Mouse (Mus musculus): Measurements from ENCODE around the gene Glb1l. TPM values are rescaled to one million over a fixed set of nuclear protein-coding genes. Genes with fewer than 3 reads are reported as not detected.
"Not testable (repeated sequence)": the region's sequence is repeated elsewhere in the genome, so short reads cannot be mapped to it uniquely, and the experiment has no call there.

The Glb1l gene
- polyA plus RNA-seq, 1 experiment from 2014 or later: 14.5 TPM

DNA sequence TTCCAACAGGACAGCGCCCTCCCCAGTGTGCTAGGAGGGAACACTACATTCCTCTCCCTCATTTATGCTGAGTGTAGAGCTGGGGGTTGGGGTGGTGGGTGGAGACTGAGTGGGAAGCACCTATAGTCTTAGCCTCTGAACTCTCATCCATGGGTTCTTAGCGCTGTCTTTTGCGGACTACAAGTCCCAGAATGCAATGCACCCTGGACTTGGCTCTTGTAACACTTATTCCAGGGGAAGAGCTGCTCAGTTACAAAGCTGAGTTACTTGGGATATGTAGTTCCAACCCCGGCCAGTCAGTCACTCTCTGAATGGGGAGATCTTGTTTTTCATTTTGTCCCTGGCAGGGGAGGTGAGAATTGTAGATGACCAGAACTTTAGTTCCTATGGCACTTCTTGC, 34.2 kb upstream of the Glb1l start:
- DNase-seq (ENCODE audit: low spot score): peak; percentile 36
- Histone ChIP-seq H3K36me3 (replicated peaks) (peaks cover 31% of the 10 kb centered on the region), H3K4me3 (no peak overlapping the region), H3K9me3 (no peaks in the 10 kb centered on the region), H3K4me1 (peaks cover 21% of the 10 kb centered on the region), H3K27me3 (replicated peaks; ENCODE audit: low read depth, poor library complexity, severe bottlenecking) (no peaks in the 10 kb centered on the region), H3K27ac (replicated peaks) (no peak overlapping the region)
- 19% methylated on average over 4 of the region's 4 CpGs for WGBS

DNA sequence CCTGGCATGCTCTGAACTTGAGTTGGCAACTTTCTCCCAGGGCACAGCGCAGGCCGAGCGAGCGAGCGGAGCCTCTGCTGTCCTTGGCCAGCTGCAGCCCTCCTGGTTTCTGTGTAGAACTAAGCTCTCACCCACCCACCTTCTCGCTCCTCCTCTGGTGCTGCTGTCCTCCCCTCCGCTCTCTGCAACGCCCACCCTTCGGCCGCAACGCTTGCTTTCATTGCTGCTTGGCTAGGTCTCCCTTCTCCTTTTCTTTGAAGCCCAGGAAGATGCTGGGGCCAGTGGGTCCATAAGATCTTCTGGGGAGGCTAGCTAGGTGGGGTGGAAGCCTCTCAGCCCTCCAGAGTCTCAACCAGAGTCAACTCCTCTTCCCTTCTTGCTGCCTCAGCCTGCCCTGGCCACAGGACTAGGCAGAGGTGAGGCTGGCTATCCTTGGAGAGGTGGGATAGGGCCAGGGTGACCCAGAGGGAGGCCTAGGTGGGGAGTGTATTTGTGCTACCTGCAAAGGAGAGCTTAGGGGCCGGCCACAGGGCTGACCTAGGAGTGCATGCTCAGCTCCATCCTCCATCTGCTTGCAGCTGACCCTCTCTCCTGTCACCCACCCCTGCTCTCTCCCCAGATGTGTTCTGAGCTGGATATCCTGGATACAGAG, 33.7 kb upstream of the Glb1l start:
- Histone ChIP-seq H3K27me3 (replicated peaks; ENCODE audit: low read depth, poor library complexity, severe bottlenecking) (no peaks in the 10 kb centered on the region), H3K4me3 (no peak overlapping the region), H3K27ac (replicated peaks) (no peak overlapping the region), H3K9me3 (no peaks in the 10 kb centered on the region), H3K36me3 (replicated peaks) (peaks cover 37% of the 10 kb centered on the region), H3K4me1 (peaks cover 21% of the 10 kb centered on the region)
- DNase-seq (ENCODE audit: low spot score): no peak
- WGBS: 86% methylated on average over 12 of the region's 12 CpGs

DNA sequence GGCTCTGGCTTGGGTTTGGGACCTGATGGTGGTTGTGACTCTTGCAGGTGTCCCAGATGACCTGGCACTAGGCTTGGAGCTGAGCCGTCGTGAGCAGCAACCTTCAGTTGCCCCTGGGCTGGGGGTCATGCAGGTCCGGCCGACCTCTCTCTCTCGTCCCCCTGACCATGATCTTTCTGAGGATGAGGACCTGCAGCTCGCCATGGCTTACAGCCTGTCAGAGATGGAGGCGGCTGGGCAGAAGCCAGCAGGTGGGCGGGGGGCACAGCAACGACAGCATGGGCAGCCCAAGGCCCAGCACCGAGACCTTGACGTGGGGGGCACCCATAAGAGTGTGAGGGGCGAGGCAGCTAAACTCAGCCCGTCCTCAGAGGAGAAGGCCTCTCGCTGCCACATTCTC, 32.8 kb upstream of the Glb1l start:
- Histone ChIP-seq H3K4me1 (peaks cover 18% of the 10 kb centered on the region), H3K9me3 (no peaks in the 10 kb centered on the region), H3K27me3 (replicated peaks; ENCODE audit: low read depth, poor library complexity, severe bottlenecking) (no peaks in the 10 kb centered on the region), H3K36me3 (replicated peaks) (peaks cover 37% of the 10 kb centered on the region), H3K27ac (replicated peaks) (no peak overlapping the region), H3K4me3 (no peak overlapping the region)
- WGBS: 91% methylated on average over 14 of the region's 14 CpGs
- DNase-seq (ENCODE audit: low spot score): no peak

DNA sequence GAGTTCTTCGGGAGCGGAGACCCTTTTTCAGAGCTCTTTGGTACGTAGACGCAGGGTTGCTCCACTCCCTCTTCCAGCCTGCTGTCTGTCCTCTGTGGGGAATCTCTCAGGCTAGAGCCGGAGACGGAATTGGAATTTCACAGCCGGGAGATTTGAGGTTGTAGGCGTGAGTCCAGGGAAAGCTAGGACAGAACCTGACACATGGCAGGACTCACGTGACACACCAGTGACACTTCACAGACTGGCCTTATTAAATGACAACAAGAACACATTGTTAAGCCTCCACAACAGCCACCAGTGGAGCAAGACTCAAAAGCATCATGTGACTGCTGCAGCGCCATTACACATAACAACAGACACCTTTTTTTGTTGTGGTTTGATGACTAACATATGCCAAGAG, 29.0 kb upstream of the Glb1l start:
- 86% methylated on average over 10 of the region's 10 CpGs for WGBS
- peaks cover 20% of the 10 kb centered on the region for H3K4me1 ChIP-seq
- no peaks in the 10 kb centered on the region for H3K9me3 ChIP-seq
- H3K27ac ChIP-seq (replicated peaks): no peak overlapping the region
- H3K36me3 ChIP-seq (replicated peaks): peaks cover 37% of the 10 kb centered on the region
- peaks cover 7% of the 10 kb centered on the region; the same call in 1 of the 2 replicates for H3K27me3 ChIP-seq (replicated peaks; ENCODE audit: low read depth, poor library complexity, severe bottlenecking)
- DNase-seq (ENCODE audit: low spot score): no peak
- no peak overlapping the region for H3K4me3 ChIP-seq

DNA sequence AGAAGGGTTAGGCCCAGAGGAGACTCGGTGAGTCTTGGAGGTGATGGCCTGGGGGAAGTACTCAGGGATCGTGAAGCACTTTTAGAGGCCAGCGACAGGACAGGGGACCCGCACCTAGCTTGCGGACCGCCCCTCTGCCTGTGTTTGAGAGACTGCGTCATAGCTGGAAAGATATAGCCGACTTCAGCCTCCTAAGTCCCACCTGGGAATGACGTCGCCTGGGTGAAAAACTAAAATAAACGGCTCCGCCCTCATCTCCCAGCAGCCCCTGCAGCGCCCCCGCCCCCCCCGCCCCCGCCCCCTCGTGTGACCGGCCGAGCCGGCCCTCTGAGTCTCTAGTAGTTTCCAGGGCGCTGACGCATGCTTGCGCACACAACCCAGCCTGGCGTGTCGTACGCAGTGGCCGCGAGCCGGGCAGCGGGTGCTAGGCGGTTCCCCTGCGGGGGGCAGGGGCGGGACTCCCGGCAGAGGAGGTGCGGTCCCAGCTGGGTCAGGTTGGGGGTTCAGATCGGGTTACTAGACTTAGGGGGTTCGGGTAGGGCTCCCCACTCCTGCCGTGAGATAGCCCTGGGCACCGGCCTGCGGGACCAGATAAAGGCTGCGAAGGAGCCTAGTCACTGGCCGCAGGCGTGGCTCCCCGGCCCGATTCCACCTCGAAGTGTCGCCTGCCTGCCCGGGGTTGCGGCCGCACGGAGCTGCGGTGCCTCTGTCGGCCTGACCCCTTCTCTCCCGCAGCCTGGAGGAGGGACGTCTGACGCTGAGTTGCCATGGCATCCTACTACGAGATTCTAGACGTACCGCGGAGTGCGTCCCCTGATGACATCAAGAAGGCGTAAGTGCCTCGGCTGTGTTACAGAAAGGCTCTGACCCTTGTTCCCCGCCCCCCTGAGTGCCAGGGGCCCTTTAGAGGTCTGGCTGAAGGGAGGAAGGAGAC, 25.8 kb upstream of the Glb1l start, which contains the start of gene Dnajb2:
TSS of gene Dnajb2 (plus strand) at position 290 of the 934 bp plus-strand sequence.
- H3K27ac ChIP-seq (replicated peaks): peak within 1 kb of the TSS; percentile 87
- H3K36me3 ChIP-seq (replicated peaks): peaks cover 16% of the 10 kb centered on the region
- peak; percentile 90 for DNase-seq (ENCODE audit: low spot score)
- H3K9me3 ChIP-seq: no peaks in the 10 kb centered on the region
- H3K4me1 ChIP-seq: peaks cover 20% of the 10 kb centered on the region
- peak within 1 kb of the TSS; percentile 73 for H3K4me3 ChIP-seq
- WGBS: under 1% methylated on average over 64 of the region's 64 CpGs
- H3K27me3 ChIP-seq (replicated peaks; ENCODE audit: low read depth, poor library complexity, severe bottlenecking): peaks cover 12% of the 10 kb centered on the region; the same call in 1 of the 2 replicates

DNA sequence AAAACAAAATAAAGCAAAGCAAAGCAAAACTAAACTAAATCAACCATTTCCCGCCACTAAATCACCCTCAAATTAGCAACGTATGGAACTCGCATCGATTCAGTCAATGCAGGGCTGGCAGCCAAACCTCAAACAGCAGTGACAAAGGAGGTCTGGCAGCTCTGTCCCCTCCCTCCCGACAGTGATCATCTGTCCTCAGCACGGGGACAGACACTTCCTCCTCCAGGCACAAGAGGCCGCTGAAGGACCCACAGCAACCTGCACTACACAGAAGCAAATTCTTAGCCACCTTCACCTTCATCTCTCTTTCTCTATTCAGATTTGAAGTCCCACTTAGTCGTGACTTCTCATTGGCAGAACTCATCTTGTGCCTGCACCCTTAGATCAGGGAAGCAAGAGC, 24.0 kb upstream of the Glb1l start:
- peak; percentile 63 for DNase-seq (ENCODE audit: low spot score)
- H3K27me3 ChIP-seq (replicated peaks; ENCODE audit: low read depth, poor library complexity, severe bottlenecking): peaks cover 12% of the 10 kb centered on the region; the same call in 1 of the 2 replicates
- no peak overlapping the region for H3K4me3 ChIP-seq
- H3K9me3 ChIP-seq: no peaks in the 10 kb centered on the region
- peaks cover 3% of the 10 kb centered on the region for H3K36me3 ChIP-seq (replicated peaks)
- peaks cover 20% of the 10 kb centered on the region for H3K4me1 ChIP-seq
- H3K27ac ChIP-seq (replicated peaks): no peak overlapping the region
- 3% methylated on average over 8 of the region's 8 CpGs for WGBS

DNA sequence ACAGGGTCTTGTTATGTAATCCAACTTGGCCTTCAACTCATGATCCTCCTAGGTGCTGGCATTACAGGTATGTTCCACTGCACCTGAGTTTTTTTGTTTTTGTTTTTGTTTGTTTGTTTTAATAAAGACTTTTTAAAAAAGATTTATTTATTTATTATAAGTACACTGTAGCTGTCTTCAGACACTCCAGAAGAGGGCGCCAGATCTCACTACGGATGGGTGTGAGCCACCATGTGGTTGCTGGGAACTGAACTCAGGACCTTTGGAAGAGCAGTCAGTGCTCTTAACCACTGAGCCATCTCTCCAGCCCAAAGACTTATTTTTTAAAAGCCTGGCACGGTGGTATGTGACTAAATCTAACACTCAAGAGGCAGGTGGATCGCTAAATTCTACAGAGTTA, 21.9 kb upstream of the Glb1l start:
- not testable (repeated sequence) for H3K27ac ChIP-seq (replicated peaks); H3K36me3 ChIP-seq (replicated peaks); H3K4me3 ChIP-seq; DNase-seq (ENCODE audit: low spot score); H3K9me3 ChIP-seq
- Histone ChIP-seq H3K27me3 (replicated peaks; ENCODE audit: low read depth, poor library complexity, severe bottlenecking) (peaks cover 12% of the 10 kb centered on the region; the same call in 1 of the 2 replicates), H3K4me1 (peaks cover 18% of the 10 kb centered on the region)
- 59% methylated on average over 4 of the region's 4 CpGs for WGBS

DNA sequence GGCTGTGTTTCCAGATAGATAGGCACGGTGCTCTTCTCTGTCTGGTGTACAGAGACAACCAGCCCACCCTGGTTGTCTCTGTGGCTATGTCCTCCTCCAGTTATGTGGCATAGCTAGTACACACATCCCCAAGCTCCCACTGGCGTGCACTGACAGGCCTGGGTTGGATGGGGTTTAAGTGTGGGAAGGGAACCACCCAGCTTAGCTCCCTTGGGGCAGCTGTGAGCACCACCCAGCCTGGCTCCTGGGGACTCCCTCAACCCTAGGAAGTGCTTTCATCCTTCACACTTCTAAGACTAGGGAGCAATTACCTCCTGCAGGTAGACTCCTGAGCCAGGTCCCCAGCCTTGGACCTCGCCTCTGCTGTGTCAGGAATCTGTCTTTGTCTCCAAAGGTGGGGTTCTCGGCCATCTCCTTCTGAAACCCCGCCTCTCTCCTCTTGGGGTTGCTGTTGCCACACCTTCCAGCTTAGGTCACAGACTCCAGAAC, 21.1 kb upstream of the Glb1l start, which contains the start of gene A630095N17Rik:
TSS of gene A630095N17Rik (minus strand) at position 439 of the 489 bp plus-strand sequence.
- H3K27me3 ChIP-seq (replicated peaks; ENCODE audit: low read depth, poor library complexity, severe bottlenecking): peaks cover 12% of the 10 kb centered on the region
- WGBS: 69% methylated on average over 5 of the region's 5 CpGs
- no peak within 1 kb of the TSS for H3K27ac ChIP-seq (replicated peaks)
- H3K9me3 ChIP-seq: no peaks in the 10 kb centered on the region
- H3K36me3 ChIP-seq (replicated peaks): no peaks in the 10 kb centered on the region
- no peak within 1 kb of the TSS for H3K4me3 ChIP-seq
- H3K4me1 ChIP-seq: peaks cover 11% of the 10 kb centered on the region
- DNase-seq (ENCODE audit: low spot score): no peak

DNA sequence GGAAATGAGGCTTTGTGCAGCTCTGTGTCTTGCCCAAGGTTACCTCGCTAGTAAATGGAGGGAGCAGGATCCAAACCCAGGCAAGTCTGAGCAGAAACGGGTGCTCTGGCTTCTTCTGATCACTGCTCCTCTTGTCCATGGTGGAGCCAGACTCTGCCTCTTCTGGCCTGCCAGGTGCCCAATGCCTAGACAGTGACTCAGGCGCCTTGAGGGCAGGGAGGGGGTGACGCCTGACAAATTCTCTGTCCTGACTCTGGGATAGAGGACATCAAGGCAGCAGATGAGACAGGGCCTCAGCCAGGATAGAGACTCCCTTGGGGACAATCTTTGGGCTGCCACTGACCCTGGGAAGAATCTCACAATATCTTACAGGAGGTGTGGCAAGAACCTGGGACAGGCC, 20.6 kb upstream of the Glb1l start:
- Histone ChIP-seq H3K36me3 (replicated peaks) (no peaks in the 10 kb centered on the region), H3K9me3 (no peaks in the 10 kb centered on the region), H3K4me1 (peaks cover 6% of the 10 kb centered on the region; the same call in 1 of the 2 replicates), H3K4me3 (no peak overlapping the region), H3K27me3 (replicated peaks; ENCODE audit: low read depth, poor library complexity, severe bottlenecking) (peaks cover 12% of the 10 kb centered on the region), H3K27ac (replicated peaks) (no peak overlapping the region)
- 80% methylated on average over 4 of the region's 4 CpGs for WGBS
- DNase-seq (ENCODE audit: low spot score): no peak

DNA sequence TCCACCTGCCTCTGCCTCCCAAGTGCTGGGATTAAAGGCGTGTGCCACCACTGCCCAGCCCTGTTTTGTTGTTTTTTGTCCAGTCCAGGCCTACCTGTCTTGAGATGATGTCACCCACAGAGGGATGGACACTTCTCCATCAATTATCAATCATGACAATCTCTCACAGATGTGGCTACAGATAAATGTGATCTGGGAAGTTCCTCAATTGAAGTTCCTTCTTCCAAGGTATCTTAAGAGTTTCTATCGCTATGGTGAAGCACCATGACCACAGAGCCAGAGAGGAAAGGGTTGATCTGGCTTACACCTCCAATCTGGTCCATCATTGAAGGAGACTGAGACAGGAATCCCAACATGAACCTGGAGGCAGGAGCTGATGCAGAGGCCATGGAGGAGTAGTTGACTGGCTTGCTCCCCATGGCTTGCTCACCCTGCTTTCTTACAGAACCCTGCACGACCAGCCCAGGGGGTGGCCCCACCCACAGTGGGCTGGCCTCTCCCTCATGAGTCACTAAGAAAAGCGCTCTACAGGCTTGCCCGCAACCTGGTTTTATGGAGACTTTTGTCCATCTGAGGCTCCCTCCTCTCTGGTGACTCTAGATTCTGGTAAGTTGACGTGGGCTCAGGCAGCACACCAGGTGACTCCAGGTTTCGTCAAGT, 19.9 kb upstream of the Glb1l start:
- WGBS: 74% methylated on average over 7 of the region's 7 CpGs
- no peaks in the 10 kb centered on the region for H3K9me3 ChIP-seq

DNA sequence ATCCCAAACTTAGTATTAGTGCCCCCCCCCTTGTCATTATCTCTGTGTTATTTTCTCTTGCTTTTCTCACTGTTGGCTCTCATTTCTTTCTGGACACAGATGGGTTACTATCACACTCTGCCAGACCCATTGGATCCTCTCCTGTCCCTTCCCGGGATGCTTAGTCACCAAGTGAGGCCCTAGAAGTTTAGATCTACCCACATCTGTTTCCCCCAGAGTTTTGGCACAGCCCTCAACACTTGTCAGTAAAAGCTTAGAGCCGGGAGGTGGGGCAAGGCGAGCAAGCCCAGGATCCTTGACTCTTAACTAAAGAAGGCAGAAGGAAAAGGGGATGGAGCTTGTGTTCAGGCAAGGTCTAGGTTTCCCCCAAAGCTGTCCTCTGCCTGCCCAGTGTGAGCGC, 18.5 kb upstream of the Glb1l start:
- Histone ChIP-seq H3K27ac (replicated peaks) (no peak overlapping the region), H3K9me3 (no peaks in the 10 kb centered on the region), H3K27me3 (replicated peaks; ENCODE audit: low read depth, poor library complexity, severe bottlenecking) (peaks cover 4% of the 10 kb centered on the region), H3K4me3 (no peak overlapping the region), H3K4me1 (no peaks in the 10 kb centered on the region), H3K36me3 (replicated peaks) (no peaks in the 10 kb centered on the region)
- no peak for DNase-seq (ENCODE audit: low spot score)
- WGBS: 79% methylated on average over 4 of the region's 4 CpGs

More for the DNA sequence above, 19.9 kb upstream of the Glb1l start:
- DNase-seq (ENCODE audit: low spot score): no peak
- no peaks in the 10 kb centered on the region for H3K36me3 ChIP-seq (replicated peaks)
- H3K4me3 ChIP-seq: no peak overlapping the region
- peaks cover 12% of the 10 kb centered on the region for H3K27me3 ChIP-seq (replicated peaks; ENCODE audit: low read depth, poor library complexity, severe bottlenecking)
- H3K27ac ChIP-seq (replicated peaks): no peak overlapping the region
- H3K4me1 ChIP-seq: no peaks in the 10 kb centered on the region

DNA sequence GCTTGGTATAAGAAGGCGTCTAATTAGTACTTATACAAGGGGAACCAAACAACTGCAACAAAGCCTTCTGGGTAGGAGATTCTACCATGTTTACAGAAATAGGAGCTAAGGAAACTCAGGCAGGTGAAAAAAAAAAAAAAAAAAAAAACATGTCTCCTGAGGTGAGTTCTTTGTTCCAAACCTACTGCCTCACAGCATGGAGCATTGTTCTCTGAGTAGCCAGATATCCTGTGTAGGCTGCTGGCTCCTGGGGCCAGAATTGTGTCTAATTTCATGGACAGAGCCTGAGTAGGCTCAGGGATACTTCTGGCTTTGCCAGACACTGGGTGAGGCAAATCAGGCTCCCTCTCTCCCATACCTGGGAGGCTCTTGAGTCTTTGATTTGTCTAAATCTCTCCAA, 17.0 kb upstream of the Glb1l start:
- H3K36me3 ChIP-seq (replicated peaks): no peaks in the 10 kb centered on the region
- WGBS: 56% methylated on average over 1 of the region's 1 CpGs
- H3K27me3 ChIP-seq (replicated peaks; ENCODE audit: low read depth, poor library complexity, severe bottlenecking): peaks cover 9% of the 10 kb centered on the region

More for the DNA sequence above, 17.0 kb upstream of the Glb1l start:
- Histone ChIP-seq H3K4me3 (no peak overlapping the region), H3K4me1 (no peaks in the 10 kb centered on the region), H3K9me3 (no peaks in the 10 kb centered on the region), H3K27ac (replicated peaks) (no peak overlapping the region)
- DNase-seq (ENCODE audit: low spot score): no peak
